Comparison of ENCODE assay signal across 22 mouse cellular contexts in the genomic region with DNA sequence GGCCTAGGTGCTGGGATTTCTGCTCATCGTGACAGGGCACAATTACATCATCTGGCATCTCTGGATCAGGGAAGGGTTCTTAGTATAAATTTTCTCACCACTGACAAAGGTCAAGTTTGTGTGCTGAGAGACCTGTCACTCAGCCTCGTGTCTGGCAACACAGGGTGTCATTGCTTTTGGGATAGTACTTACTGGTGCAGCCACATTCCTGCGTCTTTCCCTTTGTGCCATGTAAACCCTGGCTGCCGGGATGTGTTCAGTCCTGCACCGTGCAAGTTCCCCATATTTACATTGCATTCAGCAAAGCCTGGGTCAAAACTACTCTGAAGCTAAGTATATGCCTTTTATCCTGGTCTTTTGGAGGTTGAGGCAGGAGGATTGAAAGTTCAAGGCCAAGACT.
"Had no signal": no experiment of that assay in that cellular context is flagged by ENCODE, and none has a peak within 500 bp of the region (broad histone marks: within the 10 kb centered on the region; RNA-seq: fewer than 3 reads in every experiment).

No protein-coding gene starts in this region.

- H3K9ac ChIP-seq: intestine, embryonic 15.5 days; limb, embryonic 13.5 days; liver, embryonic 12.5 days; liver, embryonic 15.5 days; midbrain, embryonic 12.5 days; midbrain, embryonic 15.5 days; neural tube, embryonic 12.5 days; neural tube, embryonic 15.5 days had no signal

- H3K27me3 ChIP-seq: intestine, embryonic 15.5 days; limb, embryonic 13.5 days; liver, embryonic 12.5 days; liver, embryonic 15.5 days; midbrain, embryonic 12.5 days; midbrain, embryonic 15.5 days; neural tube, embryonic 12.5 days; neural tube, embryonic 15.5 days had no signal

- H3K4me3 ChIP-seq: intestine, embryonic 15.5 days; left cerebral cortex, adult 2 months; limb, embryonic 13.5 days; liver, embryonic 12.5 days; liver, embryonic 15.5 days; midbrain, embryonic 12.5 days; midbrain, embryonic 15.5 days; neural tube, embryonic 12.5 days; neural tube, embryonic 15.5 days had no signal

- ATAC-seq: intestine, embryonic 15.5 days; liver, embryonic 12.5 days; midbrain, embryonic 15.5 days had no signal

- H3K36me3 ChIP-seq: midbrain, embryonic 15.5 days; neural tube, embryonic 15.5 days had no signal

- H3K9me3 ChIP-seq: intestine, embryonic 15.5 days; limb, embryonic 13.5 days; liver, embryonic 12.5 days; liver, embryonic 15.5 days; midbrain, embryonic 12.5 days; midbrain, embryonic 15.5 days; neural tube, embryonic 12.5 days; neural tube, embryonic 15.5 days had no signal

- H3K4me1 ChIP-seq: intestine, embryonic 15.5 days; limb, embryonic 13.5 days; midbrain, embryonic 12.5 days; midbrain, embryonic 15.5 days; neural tube, embryonic 12.5 days; neural tube, embryonic 15.5 days had no signal

- H3K27ac ChIP-seq: intestine, embryonic 15.5 days; left cerebral cortex, adult 2 months; limb, embryonic 13.5 days; liver, embryonic 12.5 days; liver, embryonic 15.5 days; macrophage; midbrain, embryonic 12.5 days; midbrain, embryonic 15.5 days; neural tube, embryonic 12.5 days; neural tube, embryonic 15.5 days had no signal

- H3K4me2 ChIP-seq: intestine, embryonic 15.5 days; limb, embryonic 13.5 days; liver, embryonic 12.5 days; liver, embryonic 15.5 days; midbrain, embryonic 12.5 days; midbrain, embryonic 15.5 days; neural tube, embryonic 12.5 days; neural tube, embryonic 15.5 days had no signal

- DNase-seq: kidney, adult 11 months; kidney, adult 8-10 months; kidney, postnatal 25 days; layer of hippocampus, postnatal 36 days; left cerebral cortex, postnatal 4 days; lung, adult 18-20 months; lung, postnatal 14 days; right cerebral cortex, adult 18-20 months; right cerebral cortex, postnatal 14 days; right cerebral cortex, postnatal 4 days; spleen, adult 18-20 months; thymus, postnatal 25 days had no signal
